Mouse (Mus musculus): ENCODE measurements around the gene Hnrnpc. TPM values are rescaled to one million over a fixed set of nuclear protein-coding genes. Genes with fewer than 3 reads are reported as not detected.

Hnrnpc gene
- total RNA-seq (2021) = 100 to 1,000 TPM; 125 to 133 TPM

- peak; percentile 100 for DNase-seq
- intact Hi-C loops (cut with DNase I) = loop anchor here (1.0 to 10.0 kb wide), 5 partner anchors 84 to 211 kb away; partner anchors contain the start of genes Chd8, Supt16 and Zfp219
Observed at GRCm38 (mm10) chr14:52103856-52104676, at the start of gene Hnrnpc. Gene Hnrnpc (minus strand): TSS chr14:52104028.

GRCm38 (mm10) chr14:52152613-52153012, 48.8 kb upstream of the Hnrnpc start:
- intact Hi-C loops (cut with DNase I) = no loop called here
- no peak for DNase-seq

GRCm38 (mm10) chr14:52152179-52152578, 48.4 kb upstream of the Hnrnpc start:
- intact Hi-C loops (cut with DNase I) = no loop called here
- DNase-seq = no peak

GRCm38 (mm10) chr14:52149888-52150287, 46.1 kb upstream of the Hnrnpc start:
- intact Hi-C loops (cut with DNase I) = no loop called here
- no peak for DNase-seq

GRCm38 (mm10) chr14:52146540-52146939, 42.7 kb upstream of the Hnrnpc start:
- intact Hi-C loops (cut with DNase I) = no loop called here
- peak in 1 of 2 experiments; percentile 7 for DNase-seq

GRCm38 (mm10) chr14:52144165-52144564, 40.3 kb upstream of the Hnrnpc start:
- intact Hi-C loops (cut with DNase I) = no loop called here
- no peak for DNase-seq

- intact Hi-C loops (cut with DNase I) = no loop called here
Observed at GRCm38 (mm10) chr14:52141445-52142127, 37.8 kb upstream of the Hnrnpc start.

GRCm38 (mm10) chr14:52140577-52141444, 37.0 kb upstream of the Hnrnpc start:
- intact Hi-C loops (cut with DNase I) = no loop called here
- DNase-seq = peak in 1 of 2 experiments; percentile 9

More at GRCm38 (mm10) chr14:52141445-52142127, 37.8 kb upstream of the Hnrnpc start:
- DNase-seq = no peak

GRCm38 (mm10) chr14:52133584-52133983, 29.8 kb upstream of the Hnrnpc start:
- intact Hi-C loops (cut with DNase I) = no loop called here
- no peak for DNase-seq

GRCm38 (mm10) chr14:52124636-52125035, 20.8 kb upstream of the Hnrnpc start:
- DNase-seq = no peak
- intact Hi-C loops (cut with DNase I) = loop anchor here (2.0 kb wide), 1 partner anchor 218 kb away; no protein-coding TSS in a partner anchor

- DNase-seq = peak; percentile 62 to 73
- intact Hi-C loops (cut with DNase I) = loop anchor here (2.0 kb wide), 1 partner anchor 219 kb away; no protein-coding TSS in a partner anchor
Observed at GRCm38 (mm10) chr14:52123918-52124317, 20.1 kb upstream of the Hnrnpc start.

- no peak for DNase-seq
- intact Hi-C loops (cut with DNase I) = loop anchor here (2.0 kb wide), 1 partner anchor 75 kb away; no protein-coding TSS in a partner anchor
Observed at GRCm38 (mm10) chr14:52120169-52120568, 16.3 kb upstream of the Hnrnpc start.

GRCm38 (mm10) chr14:52118823-52119608, 15.2 kb upstream of the Hnrnpc start:
- DNase-seq = peak; percentile 37 to 41
- intact Hi-C loops (cut with DNase I) = no loop called here

- no peak for DNase-seq
- intact Hi-C loops (cut with DNase I) = no loop called here
Observed at GRCm38 (mm10) chr14:52118456-52118822, 14.6 kb upstream of the Hnrnpc start.

- intact Hi-C loops (cut with DNase I) = no loop called here
- no peak for DNase-seq
Observed at GRCm38 (mm10) chr14:52117241-52117640, 13.4 kb upstream of the Hnrnpc start.

GRCm38 (mm10) chr14:52114101-52114500, 10.3 kb upstream of the Hnrnpc start:
- DNase-seq = no peak
- intact Hi-C loops (cut with DNase I) = no loop called here

- no peak for DNase-seq
- intact Hi-C loops (cut with DNase I) = no loop called here
Observed at GRCm38 (mm10) chr14:52110346-52110745, 6.5 kb upstream of the Hnrnpc start, which contains the start of gene Rpgrip1. Gene Rpgrip1 (plus strand): TSS chr14:52110704.

- DNase-seq = no peak
- intact Hi-C loops (cut with DNase I) = loop anchor here (10.0 kb wide), 1 partner anchor 207 kb away; no protein-coding TSS in a partner anchor
Observed at GRCm38 (mm10) chr14:52108025-52108424, 4.2 kb upstream of the Hnrnpc start.

- DNase-seq = peak; percentile 33 to 43
- intact Hi-C loops (cut with DNase I) = loop anchor here (10.0 kb wide), 1 partner anchor 208 kb away; no protein-coding TSS in a partner anchor
Observed at GRCm38 (mm10) chr14:52106741-52107140, 2.9 kb upstream of the Hnrnpc start.

Data from heart, postnatal 36 days (tissue).